Mouse (Mus musculus): ENCODE measurements around the gene Olfr746.

Gene Olfr746

DNA sequence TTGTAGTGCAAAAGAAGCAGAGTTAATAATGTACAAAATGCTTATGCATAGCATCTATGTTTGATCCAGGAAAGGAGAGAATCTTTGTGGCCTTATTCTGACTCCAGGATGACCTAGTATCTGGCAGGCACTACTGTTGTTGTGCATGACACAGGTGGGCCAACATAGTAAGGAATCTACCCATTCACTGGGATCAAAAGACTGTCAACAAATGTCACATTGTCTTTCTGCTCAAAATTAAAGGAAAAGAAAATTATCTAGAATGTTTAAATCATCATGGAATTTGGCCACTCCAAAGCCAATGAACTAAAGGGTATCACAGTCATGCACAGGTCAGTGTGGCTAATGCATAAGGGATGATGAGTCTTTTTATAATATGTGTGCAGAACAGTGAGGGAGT is at the start of gene Olfr746:
Gene Olfr746, plus strand, starts transcription at position 301 of the 400 bp plus-strand sequence.
- DNase-seq (ENCODE audit: low spot score): no peak

DNA sequence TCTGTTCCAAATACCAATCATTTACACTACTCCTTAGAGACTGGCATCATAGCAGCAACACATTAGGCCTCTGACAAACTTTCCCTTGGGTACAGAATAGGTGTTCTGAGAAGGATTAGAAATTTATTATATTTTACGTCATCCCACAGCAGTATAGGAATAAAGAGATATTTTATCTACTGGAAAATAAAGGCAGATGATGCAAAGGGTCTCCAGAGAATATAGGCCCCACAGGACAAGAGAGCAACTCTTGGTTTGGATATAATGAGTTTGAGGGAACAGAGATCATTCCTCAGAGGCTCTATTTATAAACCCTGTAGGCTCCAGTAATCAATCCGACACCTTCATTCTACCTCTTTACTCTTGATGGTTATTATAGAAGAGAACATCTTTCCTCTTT is 32.3 kb upstream of the Olfr746 start, which contains the start of gene Olfr744:
Gene Olfr744, plus strand, starts transcription at position 301 of the 400 bp plus-strand sequence.
- DNase-seq (ENCODE audit: low spot score): no peak

GRCm38 (mm10) chr14:50639088-50639487 is 7.8 kb upstream of the Olfr746 start, which contains the start of gene Olfr745:
Olfr745 (plus strand) TSS chr14:50639388.
- no peak for DNase-seq (ENCODE audit: low spot score)

GRCm38 (mm10) chr14:50693106-50693505 is 46.2 kb downstream of the Olfr746 start, which contains the start of gene Olfr747:
Olfr747 (minus strand) TSS chr14:50693206.
- no peak for DNase-seq (ENCODE audit: low spot score)
